In the genomic region with DNA sequence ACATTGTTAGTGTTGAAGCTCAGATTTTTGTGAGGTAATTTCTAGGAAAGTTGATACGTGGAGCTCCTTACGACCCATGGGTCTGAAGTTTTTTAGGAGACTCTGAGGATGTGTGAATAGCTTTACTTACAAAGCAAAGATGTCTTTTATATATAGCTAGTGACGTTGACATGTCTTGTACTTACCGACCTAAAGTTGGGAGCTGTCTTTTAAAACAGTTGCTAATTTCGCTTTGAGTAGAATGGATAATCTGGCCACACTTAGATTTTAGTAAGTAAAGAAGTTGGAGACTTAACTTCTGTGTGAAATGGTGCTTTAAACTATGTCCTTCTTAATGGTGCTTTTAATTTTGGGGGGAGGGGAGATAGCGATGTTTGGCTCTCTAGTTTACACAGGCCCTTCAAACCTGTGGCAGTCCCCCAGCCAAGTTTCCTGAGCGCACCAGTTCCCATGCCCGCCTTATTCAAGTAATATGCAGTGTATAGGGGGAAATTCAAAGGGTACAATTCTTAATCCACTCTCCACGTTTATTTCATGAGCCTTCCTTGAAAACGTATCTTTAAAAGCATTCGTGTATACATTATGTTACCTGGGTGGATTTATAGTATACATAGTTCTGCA, we compare ENCODE assay signal across 8 mouse cellular contexts. TPM values are rescaled to one million over a fixed set of nuclear protein-coding genes. Genes with fewer than 3 reads are reported as not detected.
DNase-seq lines count a peak whose midpoint lies in the region; ATAC-seq and TF ChIP-seq lines count a peak whose summit lies in the region.

No protein-coding gene starts in this region.

- intact Hi-C loops in heart, postnatal 36 days (cut with DNase I), result loop anchor here (5.0 to 10.0 kb wide), 2 partner anchors 125 to 437 kb away; a partner anchor contains a TSS

- H3K27ac ChIP-seq in heart, embryonic 12.5 days (ENCODE audit: poor library complexity, severe bottlenecking), result no peak overlapping the region
- H3K27ac ChIP-seq in ES-Bruce4 (ENCODE audit: insufficient read depth, low read length) (no peak overlapping the region), macrophage (peak overlapping the region; percentile 65)
- H3K27ac ChIP-seq in forebrain, embryonic 15.5 days (replicated peaks), result no peak overlapping the region

- peaks cover 56% of the 10 kb centered on the region for H3K79me2 ChIP-seq in macrophage (ENCODE audit: inconsistent target)

- H3K27me3 ChIP-seq in heart, embryonic 12.5 days (replicated peaks), result no peaks in the 10 kb centered on the region
- no peaks in the 10 kb centered on the region for H3K27me3 ChIP-seq in ES-Bruce4 (ENCODE audit: control insufficient read depth, insufficient read depth, low read length, poor library complexity, severe bottlenecking)
- no peaks in the 10 kb centered on the region for H3K27me3 ChIP-seq in forebrain, embryonic 15.5 days

- peaks cover 5% of the 10 kb centered on the region; the same call in 1 of the 2 replicates for H3K36me3 ChIP-seq in heart, embryonic 12.5 days
- H3K36me3 ChIP-seq in ES-Bruce4 (ENCODE audit: control insufficient read depth, insufficient read depth, low read length, poor library complexity, severe bottlenecking) (peaks cover 23% of the 10 kb centered on the region), macrophage (ENCODE audit: inconsistent target) (0 out of 2 replicates have a peak, but pooled peaks cover 4% of the 10 kb centered on the region)
- no peaks in the 10 kb centered on the region for H3K36me3 ChIP-seq in forebrain, embryonic 15.5 days

- H3K9me3 ChIP-seq in heart, embryonic 12.5 days (replicated peaks), result no peaks in the 10 kb centered on the region
- H3K9me3 ChIP-seq in ES-Bruce4 (replicated peaks; ENCODE audit: control insufficient read depth, insufficient read depth, low read length, poor library complexity, severe bottlenecking), result no peaks in the 10 kb centered on the region
- H3K9me3 ChIP-seq in forebrain, embryonic 15.5 days, result no peaks in the 10 kb centered on the region

- peak overlapping the region; percentile 96 for H3K4me2 ChIP-seq in heart, embryonic 12.5 days
- peak overlapping the region; percentile 67 for H3K4me2 ChIP-seq in forebrain, embryonic 15.5 days (replicated peaks)

- TF ChIP-seq CTCF in ES-Bruce4 (IDR thresholded peaks at IDR 0.05; ENCODE audit: low read depth, low read length), result no peak

- H3K4me3 ChIP-seq in heart, embryonic 12.5 days, result peak overlapping the region; percentile 99
- H3K4me3 ChIP-seq in ES-Bruce4 (ENCODE audit: low read depth, low read length) (peak overlapping the region; percentile 91), macrophage (ENCODE audit: inconsistent target) (peak overlapping the region; percentile 75)
- H3K4me3 ChIP-seq in forebrain, embryonic 15.5 days, result peak overlapping the region; percentile 96

- no peak for TF ChIP-seq EP300 in ES-Bruce4 (IDR thresholded peaks at IDR 0.05; ENCODE audit: insufficient read depth, low read depth, low read length)

- peak overlapping the region; percentile 94 for H3K9ac ChIP-seq in heart, embryonic 12.5 days
- H3K9ac ChIP-seq in ES-Bruce4 (ENCODE audit: low read depth, poor library complexity, severe bottlenecking), result peak overlapping the region; percentile 100
- peak overlapping the region; percentile 88 for H3K9ac ChIP-seq in forebrain, embryonic 15.5 days (replicated peaks)

- DNase-seq in heart, postnatal 36 days, result no peak
- DNase-seq in adrenal gland, adult 18-20 months (ENCODE audit: low spot score in 2 of 2), result no peak
- DNase-seq in thymus, postnatal 25 days, result no peak
- no peak for DNase-seq in right cerebral cortex, adult 18-20 months

- WGBS in heart, embryonic 12.5 days, result 13% methylated on average over 11 of the region's 11 CpGs
- 2% methylated on average over 11 of the region's 11 CpGs for WGBS in forebrain, embryonic 15.5 days
- 48% methylated on average over 11 of the region's 11 CpGs for WGBS in macrophage (ENCODE audit: missing documents)

- peaks cover 7% of the 10 kb centered on the region; the same call in 1 of the 2 replicates for H3K4me1 ChIP-seq in heart, embryonic 12.5 days (replicated peaks)
- H3K4me1 ChIP-seq in ES-Bruce4 (ENCODE audit: control insufficient read depth, insufficient read depth, low read length), result peaks cover 2% of the 10 kb centered on the region
- peaks cover 16% of the 10 kb centered on the region for H3K4me1 ChIP-seq in forebrain, embryonic 15.5 days

- no peak for TF ChIP-seq POLR2A in ES-Bruce4 (IDR thresholded peaks at IDR 0.05; ENCODE audit: insufficient read depth, low read length)

- ATAC-seq in heart, embryonic 12.5 days (ENCODE audit: insufficient number of reproducible peaks, low FRiP score), result no peak
- ATAC-seq in forebrain, embryonic 15.5 days (replicated peaks), result no peak

RNA-seq across cellular contexts. Expression of a gene that starts 1.2 kb away (rescaled TPM):
- polyA plus RNA-seq in heart, embryonic 12.5 days (2016; fragmentation: Nextera tagmentation; extraction: Ambion mirVana), result 98.8 and 103 TPM in 2 replicates
- 100 to 1,000 TPM; 103 to 108 TPM for total RNA-seq in heart, postnatal 36 days (2021)
- polyA plus RNA-seq in ES-Bruce4 (2011; ENCODE audit: insufficient read depth, insufficient read length, low read depth, missing spikeins), result 440 and 468 TPM in 2 replicates
- 82.3 and 84.0 TPM in 2 replicates for polyA plus RNA-seq in forebrain, embryonic 15.5 days (2015; fragmentation: Nextera tagmentation; extraction: Ambion mirVana)
- 100 to 1,000 TPM in 6 of 26 experiments, 10 to 100 TPM in 20; 36.6 to 178 (median 66.2) TPM for total RNA-seq in macrophage (2018; cell fraction: chromatin; rRNA removed)
- total RNA-seq in macrophage (2018; cell fraction: cytosol; rRNA removed), result 100 to 1,000 TPM in 13 of 26 experiments, 10 to 100 TPM in 13; 67.0 to 157 (median 105) TPM
- 100 to 1,000 TPM in 6 of 26 experiments, 10 to 100 TPM in 20; 47.1 to 142 (median 74.6) TPM for total RNA-seq in macrophage (2018; cell fraction: nucleus; rRNA removed)
- 97.0 to 133 TPM (median 123 TPM) in 3 replicates for polyA plus RNA-seq in macrophage (2018)
- total RNA-seq in adrenal gland, adult 18-20 months (2021), result 10 to 100 TPM; 60.5 to 76.4 TPM
